Mouse (Mus musculus) C2C12 (cell line): ENCODE data around the gene Sema7a.

ENCODE experiments used
- CTCF ChIP-seq: IDR thresholded peaks from one replicate; pipeline ENCODE4 v1.5.1; 2011; ENCODE audit not compliant: control insufficient read depth, insufficient read depth, insufficient read length
- MAX ChIP-seq: IDR thresholded peaks from one replicate; pipeline ENCODE4 v1.6.1; 2011; ENCODE audit warnings: mild to moderate bottlenecking, control low read depth
- MYOG ChIP-seq: IDR thresholded peaks from one replicate; pipeline ENCODE4 v1.6.1; 2011; ENCODE audit not compliant: control insufficient read depth, insufficient read length; ENCODE audit errors: extremely low read depth
- USF1 ChIP-seq: IDR thresholded peaks from one replicate; pipeline ENCODE4 v1.6.1; 2011; ENCODE audit warnings: low read depth, mild to moderate bottlenecking, control low read depth, moderate library complexity

DNA sequence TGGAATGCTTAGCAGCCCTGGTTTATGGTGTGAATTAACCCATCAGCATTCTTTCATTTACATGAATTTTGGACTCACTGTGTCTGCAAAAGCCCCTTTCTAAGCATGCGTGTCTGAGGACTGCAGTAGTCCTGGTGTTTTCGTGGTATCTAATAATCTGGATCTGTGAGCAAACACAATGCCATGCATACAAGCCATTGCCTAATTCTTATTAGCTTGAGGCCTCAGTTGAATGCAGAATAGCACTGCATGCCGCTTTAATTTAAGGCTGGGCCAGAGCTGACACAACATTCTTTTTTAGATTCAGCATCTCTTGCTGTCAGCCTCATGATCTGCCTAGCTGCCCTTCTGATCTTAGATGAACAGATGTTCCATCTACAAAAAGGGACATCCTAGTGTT, 38.3 kb upstream of the Sema7a start:
- TF ChIP-seq CTCF, result no peak
- no peak for TF ChIP-seq MAX
- no peak for TF ChIP-seq MYOG
- TF ChIP-seq USF1, result no peak
